Mouse (Mus musculus) liver, embryonic 11.5 days (tissue): Measurements from ENCODE around the gene Mau2. TPM values are rescaled to one million over a fixed set of nuclear protein-coding genes. Genes with fewer than 3 reads are reported as not detected.
A peak's percentile ranks its signal among the peaks of the same experiment; 100 is the strongest.
"Not testable (repeated sequence)": the region's sequence is repeated elsewhere in the genome, so short reads cannot be mapped to it uniquely, and the experiment has no call there.

Experiments used
- ATAC-seq: fragments of 200-750 bp; cut with Nextera tagmentation; replicated peaks from 2 replicates; pipeline ENCODE4 v1.8.0; 2017; ENCODE audit warnings: moderate number of reproducible peaks, mild to moderate bottlenecking, moderate TSS enrichment, moderate library complexity; ENCODE audit not compliant: low FRiP score
- DNase-seq: peaks from one replicate; pipeline ENCODE4 v3.0.0-alpha.2; 2017; ENCODE audit warnings: low spot score
- H3K27ac ChIP-seq: fragments of 300-500 bp; sonication (generic); 2 replicates; pipeline ENCODE4 v1.5.1; 2014; ENCODE audit warnings: mild to moderate bottlenecking, low read depth, low read length, control low read depth
- H3K27me3 ChIP-seq: fragments of 300-500 bp; sonication (generic); replicated peaks from 2 replicates; pipeline ENCODE4 v1.6.1; 2014; ENCODE audit warnings: low read length, mixed read lengths; ENCODE audit not compliant: control insufficient read depth, insufficient read depth
- H3K36me3 ChIP-seq: fragments of 300-500 bp; sonication (generic); 2 replicates; pipeline ENCODE4 v1.6.1; 2014; ENCODE audit warnings: mild to moderate bottlenecking, low read length, moderate library complexity, mixed read lengths; ENCODE audit not compliant: control insufficient read depth, insufficient read depth
- H3K4me1 ChIP-seq: fragments of 300-500 bp; sonication (generic); replicated peaks from 2 replicates; pipeline ENCODE4 v1.6.1; 2014; ENCODE audit warnings: low read length, mixed read lengths; ENCODE audit not compliant: control insufficient read depth, insufficient read depth
- H3K4me2 ChIP-seq: fragments of 300-500 bp; sonication (generic); 2 replicates; pipeline ENCODE4 v1.6.1; 2014; ENCODE audit warnings: mild to moderate bottlenecking, control low read depth, moderate library complexity
- H3K4me3 ChIP-seq: fragments of 300-500 bp; sonication (generic); 2 replicates; pipeline ENCODE4 v1.5.1; 2014; ENCODE audit warnings: low read depth, low read length, control low read depth
- H3K9ac ChIP-seq: fragments of 300-500 bp; sonication (generic); 2 replicates; pipeline ENCODE4 v1.6.1; 2014; ENCODE audit warnings: low read depth, low read length, control low read depth
- H3K9me3 ChIP-seq: fragments of 300-500 bp; sonication (generic); 2 replicates; pipeline ENCODE4 v1.6.1; 2016; ENCODE audit warnings: low read length, inconsistent platforms, mixed read lengths; ENCODE audit not compliant: control insufficient read depth
- WGBS: fragments of 180-500 bp; shearing (Covaris S2); extraction: QIAGEN DNeasy Blood & Tissue Kit; methylation state at CpG from one replicate; pipeline ENCODE4 v1.1.7; 2014; 5-methylcytosine and 5-hydroxymethylcytosine counted together
- polyA plus RNA-seq: library from polyadenylated mRNA; unstranded; fragments of >200 nt; fragmentation: Nextera tagmentation; extraction: Ambion mirVana; gene quantifications from 2 replicates; pipeline ENCODE4 v1.2.1, GENCODE M21; 2014

The Mau2 gene
- polyA plus RNA-seq, 1 experiment from 2014 or later = 42.1 TPM

- Histone ChIP-seq H3K4me3 (no peak overlapping the region), H3K4me2 (no peak overlapping the region), H3K27ac (no peak overlapping the region), H3K9me3 (no peaks in the 10 kb centered on the region), H3K36me3 (no peaks in the 10 kb centered on the region), H3K9ac (no peak overlapping the region), H3K4me1 (peaks cover 8% of the 10 kb centered on the region; the same call in 1 of the 2 replicates), H3K27me3 (no peaks in the 10 kb centered on the region)
- DNase-seq (no peak), ATAC-seq (no peak)
- 49% methylated on average over 2 of the region's 2 CpGs for WGBS
These were observed 37.4 kb downstream of the Mau2 start for GRCm38 (mm10) chr8:70005178-70005577.

GRCm38 (mm10) chr8:70004345-70004744, 38.2 kb downstream of the Mau2 start:
- H3K4me3 ChIP-seq = no peak overlapping the region
- H3K4me1 ChIP-seq = peaks cover 8% of the 10 kb centered on the region; the same call in 1 of the 2 replicates
- H3K36me3 ChIP-seq = no peaks in the 10 kb centered on the region
- no peak overlapping the region for H3K9ac ChIP-seq
- H3K4me2 ChIP-seq = no peak overlapping the region
- DNase-seq (no peak), ATAC-seq (no peak)
- no peak overlapping the region for H3K27ac ChIP-seq
- no peaks in the 10 kb centered on the region for H3K27me3 ChIP-seq
- no peaks in the 10 kb centered on the region for H3K9me3 ChIP-seq

GRCm38 (mm10) chr8:70003204-70003657, 39.3 kb downstream of the Mau2 start:
- Histone ChIP-seq H3K4me3 (no peak overlapping the region), H3K4me2 (no peak overlapping the region), H3K36me3 (no peaks in the 10 kb centered on the region), H3K4me1 (peaks cover 8% of the 10 kb centered on the region; the same call in 1 of the 2 replicates), H3K27me3 (no peaks in the 10 kb centered on the region), H3K27ac (no peak overlapping the region), H3K9ac (no peak overlapping the region), H3K9me3 (no peaks in the 10 kb centered on the region)
- 53% methylated on average over 4 of the region's 4 CpGs for WGBS
- ATAC-seq = no peak
- no peak for DNase-seq

GRCm38 (mm10) chr8:70001892-70002191, 40.7 kb downstream of the Mau2 start:
- not testable (repeated sequence) for H3K9me3 ChIP-seq, DNase-seq, ATAC-seq, H3K27me3 ChIP-seq, H3K36me3 ChIP-seq, H3K4me1 ChIP-seq
- peak overlapping the region; percentile 79 for H3K4me2 ChIP-seq
- H3K27ac ChIP-seq = peak overlapping the region; percentile 84
- peak overlapping the region; percentile 43 for H3K4me3 ChIP-seq
- 28% methylated on average over 7 of the region's 7 CpGs for WGBS
- peak overlapping the region; percentile 62 for H3K9ac ChIP-seq

GRCm38 (mm10) chr8:70001176-70001891, 41.2 kb downstream of the Mau2 start:
- Histone ChIP-seq H3K27ac (peak overlapping the region; percentile 84), H3K4me3 (peak overlapping the region; percentile 43), H3K27me3 (no peaks in the 10 kb centered on the region), H3K36me3 (no peaks in the 10 kb centered on the region), H3K4me2 (peak overlapping the region; percentile 79), H3K4me1 (peaks cover 8% of the 10 kb centered on the region), H3K9me3 (no peaks in the 10 kb centered on the region), H3K9ac (peak overlapping the region; percentile 62)
- WGBS = under 1% methylated on average over 16 of the region's 16 CpGs
- DNase-seq (peak; percentile 68), ATAC-seq (peak; percentile 77)

- DNase-seq (no peak), ATAC-seq (no peak)
- H3K9me3 ChIP-seq = no peaks in the 10 kb centered on the region
- no peak overlapping the region for H3K4me2 ChIP-seq
- peaks cover 9% of the 10 kb centered on the region for H3K4me1 ChIP-seq
- no peak overlapping the region for H3K9ac ChIP-seq
- H3K27me3 ChIP-seq = no peaks in the 10 kb centered on the region
- no peak overlapping the region for H3K4me3 ChIP-seq
- 88% methylated on average over 2 of the region's 2 CpGs for WGBS
- no peaks in the 10 kb centered on the region for H3K36me3 ChIP-seq
- H3K27ac ChIP-seq = no peak overlapping the region
These were observed 42.3 kb downstream of the Mau2 start for GRCm38 (mm10) chr8:70000226-70000625.

- H3K36me3 ChIP-seq = no peaks in the 10 kb centered on the region
- ATAC-seq (no peak), DNase-seq (no peak)
- no peaks in the 10 kb centered on the region for H3K27me3 ChIP-seq
- 87% methylated on average over 4 of the region's 4 CpGs for WGBS
- no peak overlapping the region for H3K27ac ChIP-seq
- no peak overlapping the region for H3K4me3 ChIP-seq
- H3K9me3 ChIP-seq = no peaks in the 10 kb centered on the region
- H3K9ac ChIP-seq = no peak overlapping the region
- H3K4me2 ChIP-seq = no peak overlapping the region
- peaks cover 18% of the 10 kb centered on the region for H3K4me1 ChIP-seq
These were observed 43.3 kb downstream of the Mau2 start for GRCm38 (mm10) chr8:69999236-69999635.

GRCm38 (mm10) chr8:69998706-69999105, 43.8 kb downstream of the Mau2 start:
- ATAC-seq = no peak
- 87% methylated on average over 3 of the region's 3 CpGs for WGBS
- Histone ChIP-seq H3K27me3 (no peaks in the 10 kb centered on the region), H3K36me3 (no peaks in the 10 kb centered on the region), H3K4me2 (no peak overlapping the region), H3K4me3 (no peak overlapping the region), H3K9ac (no peak overlapping the region), H3K27ac (no peak overlapping the region; the same call in 1 of the 2 replicates), H3K4me1 (peaks cover 20% of the 10 kb centered on the region), H3K9me3 (no peaks in the 10 kb centered on the region)
- DNase-seq = no peak

- Histone ChIP-seq H3K27ac (peak overlapping the region; percentile 85), H3K9me3 (no peaks in the 10 kb centered on the region), H3K9ac (peak overlapping the region; percentile 82), H3K4me3 (peak overlapping the region; percentile 85), H3K4me1 (peaks cover 20% of the 10 kb centered on the region), H3K27me3 (no peaks in the 10 kb centered on the region), H3K36me3 (no peaks in the 10 kb centered on the region), H3K4me2 (peak overlapping the region; percentile 87)
- no peak for ATAC-seq
- WGBS = 3% methylated on average over 32 of the region's 35 CpGs
- DNase-seq = no peak
These were observed 45.8 kb downstream of the Mau2 start for GRCm38 (mm10) chr8:69996589-69997285.
